Mouse (Mus musculus): Measurements from ENCODE around the gene Vmn1r76. TPM values are rescaled to one million over a fixed set of nuclear protein-coding genes. Genes with fewer than 3 reads are reported as not detected.

Gene Vmn1r76
- polyA plus RNA-seq (2015; fragmentation: Nextera tagmentation; extraction: Ambion mirVana) = not detected in 2 replicates

GRCm38 (mm10) chr7:11938113-11938512, at the start of gene Vmn1r76:
Vmn1r76 (minus strand) TSS chr7:11938213.
- no peak within 1 kb of the TSS for H3K27ac ChIP-seq (ENCODE audit: low read length)
- H3K4me1 ChIP-seq (ENCODE audit: control insufficient read depth, low read depth, low read length) = no peaks in the 10 kb centered on the region
- ATAC-seq (ENCODE audit: low read depth) = no peak

GRCm38 (mm10) chr7:11972611-11973010, 34.6 kb upstream of the Vmn1r76 start:
- H3K4me3 ChIP-seq (ENCODE audit: low read depth, low read length) = no peak overlapping the region
- no peaks in the 10 kb centered on the region for H3K27me3 ChIP-seq (ENCODE audit: control insufficient read depth, insufficient read depth, low read depth, low read length)
- no peaks in the 10 kb centered on the region for H3K9me3 ChIP-seq (replicated peaks; ENCODE audit: control insufficient read depth, low read length)
- no peaks in the 10 kb centered on the region for H3K36me3 ChIP-seq (ENCODE audit: control insufficient read depth, insufficient read depth)
- H3K4me2 ChIP-seq (ENCODE audit: low read depth, low read length) = no peak overlapping the region
- H3K27ac ChIP-seq (ENCODE audit: low read length) = no peak overlapping the region
- ATAC-seq (ENCODE audit: low read depth) = no peak
- H3K4me1 ChIP-seq (ENCODE audit: control insufficient read depth, low read depth, low read length) = no peaks in the 10 kb centered on the region
- no peak overlapping the region for H3K9ac ChIP-seq (ENCODE audit: low read depth, low read length)

More at GRCm38 (mm10) chr7:11938113-11938512, at the start of gene Vmn1r76:
- no peaks in the 10 kb centered on the region for H3K36me3 ChIP-seq (ENCODE audit: control insufficient read depth, insufficient read depth)
- H3K4me2 ChIP-seq (ENCODE audit: low read depth, low read length) = no peak within 1 kb of the TSS
- no peaks in the 10 kb centered on the region for H3K9me3 ChIP-seq (replicated peaks; ENCODE audit: control insufficient read depth, low read length)
- no peaks in the 10 kb centered on the region for H3K27me3 ChIP-seq (ENCODE audit: control insufficient read depth, insufficient read depth, low read depth, low read length)
- no peak within 1 kb of the TSS for H3K9ac ChIP-seq (ENCODE audit: low read depth, low read length)
- no peak within 1 kb of the TSS for H3K4me3 ChIP-seq (ENCODE audit: low read depth, low read length)

- Histone ChIP-seq H3K4me2 (ENCODE audit: low read depth, low read length) (no peak overlapping the region), H3K4me3 (ENCODE audit: low read depth, low read length) (no peak overlapping the region), H3K36me3 (ENCODE audit: control insufficient read depth, insufficient read depth) (no peaks in the 10 kb centered on the region), H3K9me3 (replicated peaks; ENCODE audit: control insufficient read depth, low read length) (no peaks in the 10 kb centered on the region; the same call in 1 of the 2 replicates), H3K4me1 (ENCODE audit: control insufficient read depth, low read depth, low read length) (no peaks in the 10 kb centered on the region), H3K27me3 (ENCODE audit: control insufficient read depth, insufficient read depth, low read depth, low read length) (no peaks in the 10 kb centered on the region), H3K27ac (ENCODE audit: low read length) (no peak overlapping the region), H3K9ac (ENCODE audit: low read depth, low read length) (no peak overlapping the region)
- ATAC-seq (ENCODE audit: low read depth) = no peak
- 53% methylated on average over 3 of the region's 3 CpGs for WGBS (ENCODE audit: insufficient replicate concordance)
Observed at GRCm38 (mm10) chr7:11947991-11948390, 10.0 kb upstream of the Vmn1r76 start.

- H3K4me1 ChIP-seq (ENCODE audit: control insufficient read depth, low read depth, low read length) = no peaks in the 10 kb centered on the region
- H3K27ac ChIP-seq (ENCODE audit: low read length) = no peak within 1 kb of the TSS
- H3K4me3 ChIP-seq (ENCODE audit: low read depth, low read length) = no peak within 1 kb of the TSS
- no peak within 1 kb of the TSS for H3K4me2 ChIP-seq (ENCODE audit: low read depth, low read length)
- ATAC-seq (ENCODE audit: low read depth) = no peak
- no peaks in the 10 kb centered on the region for H3K27me3 ChIP-seq (ENCODE audit: control insufficient read depth, insufficient read depth, low read depth, low read length)
- H3K9me3 ChIP-seq (replicated peaks; ENCODE audit: control insufficient read depth, low read length) = no peaks in the 10 kb centered on the region
- no peaks in the 10 kb centered on the region for H3K36me3 ChIP-seq (ENCODE audit: control insufficient read depth, insufficient read depth)
- no peak within 1 kb of the TSS for H3K9ac ChIP-seq (ENCODE audit: low read depth, low read length)
Observed at GRCm38 (mm10) chr7:11874330-11874729, 63.7 kb downstream of the Vmn1r76 start, which contains the start of gene Vmn1r75. Vmn1r75 (plus strand) TSS chr7:11874630.

Other genes starting within 250 kb of the Vmn1r76 start
- gene Vmn1r73, start 207.9 kb downstream of the Vmn1r76 start, polyA plus RNA-seq (2015; fragmentation: Nextera tagmentation; extraction: Ambion mirVana) = not detected in 2 replicates
- not detected in 2 replicates for gene Vmn1r74, start 104.2 kb downstream of the Vmn1r76 start, polyA plus RNA-seq (2015; fragmentation: Nextera tagmentation; extraction: Ambion mirVana)
- gene Vmn1r75, start 63.6 kb downstream of the Vmn1r76 start, polyA plus RNA-seq (2015; fragmentation: Nextera tagmentation; extraction: Ambion mirVana) = not detected in 2 replicates
- not detected in 2 replicates for gene Vmn1r77, start 98.5 kb upstream of the Vmn1r76 start, polyA plus RNA-seq (2015; fragmentation: Nextera tagmentation; extraction: Ambion mirVana)
- gene Vmn1r78, start 212.0 kb upstream of the Vmn1r76 start, polyA plus RNA-seq (2015; fragmentation: Nextera tagmentation; extraction: Ambion mirVana) = not detected in 2 replicates
- gene Vmn1r79, start 233.1 kb upstream of the Vmn1r76 start, polyA plus RNA-seq (2015; fragmentation: Nextera tagmentation; extraction: Ambion mirVana) = not detected in 2 replicates

Data from liver, embryonic 16.5 days (tissue).